Mouse (Mus musculus) embryonic fibroblast, embryonic 13.5 days (primary cell): ENCODE results near the gene Kif1b.

Source experiments
- CTCF ChIP-seq: IDR thresholded peaks from 2 replicates; pipeline ENCODE4 v1.5.1; 2011; ENCODE audit warnings: mild to moderate bottlenecking, control low read depth, low read length, moderate library complexity, borderline replicate concordance; ENCODE audit not compliant: insufficient read depth
- POLR2A ChIP-seq: IDR thresholded peaks from 2 replicates; pipeline ENCODE4 v1.6.1; 2011; ENCODE audit warnings: low read depth, mild to moderate bottlenecking, control low read depth, low read length, moderate library complexity

DNA sequence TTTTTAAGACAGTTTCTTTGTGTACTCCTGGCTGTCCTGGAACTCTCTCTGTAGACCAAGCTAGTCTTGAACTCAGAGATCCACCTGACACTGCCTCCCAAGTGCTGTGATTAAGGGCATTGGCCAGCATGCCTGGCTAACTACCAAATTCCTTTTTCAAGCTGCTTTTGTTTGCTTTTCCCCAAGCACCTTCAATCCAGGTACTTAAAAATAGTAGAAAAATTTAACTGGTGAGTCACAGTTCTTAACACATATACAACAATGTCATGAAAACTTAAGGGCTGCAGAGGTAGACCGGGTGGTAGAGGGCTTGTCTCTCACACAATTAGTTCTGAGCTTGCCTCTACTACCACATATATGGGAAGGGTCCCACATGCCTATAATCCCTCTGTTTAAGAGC lies 58.2 kb downstream of the Kif1b start:
- TF ChIP-seq CTCF (no peak), POLR2A (no peak)
